Mouse (Mus musculus) regulatory T cell (primary cell): ENCODE measurements around the gene Fam171a2.

Source experiments
- in situ Hi-C: fragments of 300-600 bp; cut with MboI, MseI; formaldehyde crosslinking; loops from one replicate; pipeline ENCODE4 v1.15.1; 2025; ENCODE audit warnings: high pct_unique_total_duplicates

Fam171a2 gene

DNA sequence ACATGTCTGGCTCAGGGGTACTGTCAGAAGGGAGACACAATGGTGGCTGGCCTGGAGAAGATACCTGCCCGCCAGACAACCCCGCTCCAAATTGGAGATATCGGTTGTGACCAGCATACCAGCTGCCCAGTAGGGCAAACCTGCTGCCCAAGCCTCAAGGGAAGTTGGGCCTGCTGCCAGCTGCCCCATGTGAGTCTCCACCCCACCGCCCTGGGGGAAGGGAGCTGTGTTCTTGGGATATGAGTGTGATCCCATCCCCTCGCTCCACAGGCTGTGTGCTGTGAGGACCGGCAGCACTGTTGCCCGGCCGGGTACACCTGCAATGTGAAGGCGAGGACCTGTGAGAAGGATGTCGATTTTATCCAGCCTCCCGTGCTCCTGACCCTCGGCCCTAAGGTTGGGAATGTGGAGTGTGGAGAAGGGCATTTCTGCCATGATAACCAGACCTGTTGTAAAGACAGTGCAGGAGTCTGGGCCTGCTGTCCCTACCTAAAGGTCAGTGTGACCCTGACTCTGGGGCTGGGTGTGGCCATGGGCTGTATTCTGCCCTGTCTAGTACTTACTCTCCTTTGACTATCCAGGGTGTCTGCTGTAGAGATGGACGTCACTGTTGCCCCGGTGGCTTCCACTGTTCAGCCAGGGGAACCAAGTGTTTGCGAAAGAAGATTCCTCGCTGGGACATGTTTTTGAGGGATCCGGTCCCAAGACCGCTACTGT is 11.6 kb downstream of the Fam171a2 start:
- in situ Hi-C loops, result no loop called here

DNA sequence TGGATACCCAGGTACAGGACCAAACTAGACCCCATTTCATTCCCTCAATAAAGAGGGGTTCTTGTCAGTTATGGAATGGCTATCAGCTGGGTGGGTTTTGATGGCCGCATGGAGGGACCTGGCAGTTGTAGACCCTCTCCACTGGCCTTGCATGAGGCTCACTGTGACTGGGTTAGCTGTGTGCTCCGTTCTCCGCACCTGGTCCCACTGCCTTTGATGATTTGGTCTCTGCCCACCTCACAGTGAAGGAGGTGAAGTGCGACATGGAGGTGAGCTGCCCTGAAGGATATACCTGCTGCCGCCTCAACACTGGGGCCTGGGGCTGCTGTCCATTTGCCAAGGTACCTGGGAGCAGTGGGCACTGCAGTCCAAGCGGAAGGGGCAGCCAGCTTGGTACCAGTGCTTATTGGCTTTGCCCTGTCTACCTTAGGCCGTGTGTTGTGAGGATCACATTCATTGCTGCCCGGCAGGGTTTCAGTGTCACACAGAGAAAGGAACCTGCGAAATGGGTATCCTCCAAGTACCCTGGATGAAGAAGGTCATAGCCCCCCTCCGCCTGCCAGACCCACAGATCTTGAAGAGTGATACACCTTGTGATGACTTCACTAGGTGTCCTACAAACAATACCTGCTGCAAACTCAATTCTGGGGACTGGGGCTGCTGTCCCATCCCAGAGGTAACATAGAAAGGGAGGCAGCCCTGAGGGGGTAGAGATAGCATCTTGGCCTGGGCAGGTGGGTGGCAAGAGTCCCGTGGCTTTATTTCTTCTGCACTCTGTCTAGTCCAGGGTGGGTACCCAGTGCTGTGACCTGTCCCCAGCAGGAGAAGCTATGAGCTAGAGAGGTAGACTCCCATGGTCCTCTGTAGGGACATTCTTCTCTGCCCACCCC is 12.4 kb downstream of the Fam171a2 start:
- in situ Hi-C loops, result loop anchor here (5.0 kb wide), 1 partner anchor 123 kb away; no protein-coding TSS in a partner anchor

DNA sequence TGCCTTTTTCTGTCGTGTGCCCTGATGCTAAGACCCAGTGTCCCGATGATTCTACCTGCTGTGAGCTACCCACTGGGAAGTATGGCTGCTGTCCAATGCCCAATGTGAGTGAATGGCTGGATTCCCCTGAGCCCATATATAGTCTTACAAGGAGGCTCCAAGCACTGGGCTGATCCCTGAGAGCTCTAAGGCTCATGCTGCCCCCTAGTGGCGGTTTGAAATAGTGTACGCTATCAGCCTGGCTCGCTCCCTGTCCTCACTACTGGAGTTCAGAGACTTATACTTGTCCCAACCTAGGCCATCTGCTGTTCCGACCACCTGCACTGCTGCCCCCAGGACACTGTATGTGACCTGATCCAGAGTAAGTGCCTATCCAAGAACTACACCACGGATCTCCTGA is 13.1 kb downstream of the Fam171a2 start:
- in situ Hi-C loops, result loop anchor here (5.0 kb wide), 1 partner anchor 122 kb away; no protein-coding TSS in a partner anchor

DNA sequence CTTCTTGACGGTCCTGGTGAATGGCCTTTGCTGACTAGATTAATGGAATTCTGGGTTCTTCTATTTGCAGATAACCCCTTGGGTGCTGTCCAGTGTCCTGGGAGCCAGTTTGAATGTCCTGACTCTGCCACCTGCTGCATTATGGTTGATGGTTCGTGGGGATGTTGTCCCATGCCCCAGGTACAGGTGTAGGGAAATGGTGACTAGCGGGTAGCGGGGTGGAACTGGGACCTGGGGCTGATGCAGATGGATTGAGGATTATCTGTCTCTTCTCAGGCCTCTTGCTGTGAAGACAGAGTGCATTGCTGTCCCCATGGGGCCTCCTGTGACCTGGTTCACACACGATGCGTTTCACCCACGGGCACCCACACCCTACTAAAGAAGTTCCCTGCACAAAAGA is 13.6 kb downstream of the Fam171a2 start:
- in situ Hi-C loops, result loop anchor here (5.0 kb wide), 1 partner anchor 122 kb away; no protein-coding TSS in a partner anchor

DNA sequence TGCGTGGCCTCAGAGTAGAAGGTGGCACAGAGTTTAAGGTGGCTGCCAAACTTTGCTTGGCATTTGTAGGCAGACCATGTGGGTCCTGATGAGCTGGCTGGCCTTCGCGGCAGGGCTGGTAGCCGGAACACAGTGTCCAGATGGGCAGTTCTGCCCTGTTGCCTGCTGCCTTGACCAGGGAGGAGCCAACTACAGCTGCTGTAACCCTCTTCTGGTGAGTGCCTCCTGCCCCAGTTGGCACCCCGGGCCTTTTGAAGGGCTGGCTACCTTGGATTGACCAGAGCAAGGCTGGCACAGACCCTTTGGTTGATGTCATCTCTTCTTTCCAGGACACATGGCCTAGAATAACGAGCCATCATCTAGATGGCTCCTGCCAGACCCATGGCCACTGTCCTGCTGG is 14.6 kb downstream of the Fam171a2 start:
- in situ Hi-C loops, result loop anchor here (5.0 kb wide), 1 partner anchor 121 kb away; no protein-coding TSS in a partner anchor

DNA sequence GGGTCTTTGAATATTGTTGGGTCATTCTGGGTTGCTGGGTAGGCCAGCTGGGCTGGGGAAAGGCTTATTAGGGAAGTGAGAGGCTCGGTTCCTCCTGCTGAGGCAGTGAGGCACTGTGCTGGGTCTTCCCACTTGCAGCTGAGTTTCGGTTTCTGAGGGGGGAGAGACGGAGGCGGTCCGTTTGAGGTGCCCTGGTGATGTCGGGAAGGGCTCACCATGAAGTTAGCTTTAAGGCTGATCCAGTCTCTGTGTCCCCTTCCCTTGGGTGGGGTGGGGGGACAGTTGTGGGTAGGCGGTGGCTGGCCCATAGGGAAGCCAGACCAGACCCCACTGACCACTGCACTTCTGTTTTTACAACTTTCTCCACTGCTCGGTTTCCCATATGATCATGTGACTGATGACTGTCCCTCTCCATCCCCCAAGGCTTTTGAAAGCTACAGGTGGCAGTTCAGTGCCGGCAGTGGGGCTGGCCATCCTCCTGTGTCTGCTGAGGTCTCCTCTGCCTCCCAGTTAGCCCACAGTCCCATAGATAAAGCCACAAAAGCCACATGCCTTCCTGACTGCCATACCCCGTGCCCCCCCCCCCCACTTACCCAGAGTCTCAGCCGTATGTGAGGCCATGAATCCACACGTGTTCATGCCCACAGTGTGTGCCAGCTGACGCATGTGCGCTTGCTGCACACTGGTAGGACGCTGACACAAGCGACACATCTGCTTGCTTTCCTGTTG is 15.2 kb downstream of the Fam171a2 start:
- in situ Hi-C loops, result loop anchor here (5.0 kb wide), 1 partner anchor 120 kb away; no protein-coding TSS in a partner anchor

DNA sequence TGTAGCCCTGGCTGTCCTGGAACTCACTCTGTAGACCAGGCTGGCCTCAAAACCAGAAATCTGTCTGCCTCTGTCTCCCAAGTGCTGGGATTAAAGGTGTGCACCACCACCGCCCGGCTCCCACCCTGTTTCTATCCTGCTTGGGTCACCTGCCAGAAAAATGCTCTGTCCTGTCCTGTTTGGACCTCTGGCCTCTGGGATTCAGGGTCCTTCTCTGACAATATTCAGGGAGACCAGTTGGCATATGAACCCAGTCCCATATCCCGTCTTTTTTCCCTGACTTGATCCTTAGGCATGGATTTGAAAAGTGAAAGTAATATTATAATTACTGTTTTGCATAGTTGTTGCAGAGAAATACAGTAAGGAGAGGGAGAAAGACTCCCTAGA is 15.8 kb downstream of the Fam171a2 start:
- in situ Hi-C loops, result loop anchor here (5.0 kb wide), 1 partner anchor 119 kb away; no protein-coding TSS in a partner anchor

DNA sequence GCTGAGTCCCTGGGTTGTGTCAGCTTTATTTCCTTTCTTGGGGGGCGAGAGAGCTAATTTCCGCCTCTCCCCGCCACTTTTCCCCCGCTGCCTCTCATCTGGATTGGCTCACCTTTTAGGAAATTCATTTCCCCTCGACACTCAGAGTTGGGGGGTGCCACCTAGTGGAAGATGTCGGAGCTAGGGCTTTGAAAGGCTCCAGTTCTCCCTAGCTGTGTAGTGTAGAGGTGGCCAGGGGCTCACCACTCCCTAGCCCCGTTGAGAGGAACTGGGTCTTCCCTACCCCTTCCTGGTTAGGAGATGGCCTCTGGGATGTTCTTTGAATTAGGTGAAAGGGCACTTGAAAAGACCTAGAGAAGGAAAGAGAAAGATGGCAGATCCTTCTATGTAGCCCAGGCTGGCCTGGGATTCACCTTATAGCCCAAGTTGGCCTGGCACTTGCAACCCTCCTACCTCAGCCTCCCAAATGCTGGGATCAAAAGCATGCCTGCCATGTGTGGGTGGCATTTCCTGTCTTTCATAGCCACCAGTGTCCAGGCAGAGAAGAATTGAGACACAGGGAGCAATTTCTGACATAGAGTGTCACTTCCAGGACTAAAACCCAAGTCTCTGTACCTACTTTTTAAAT is 16.4 kb downstream of the Fam171a2 start:
- in situ Hi-C loops, result loop anchor here (5.0 kb wide), 1 partner anchor 119 kb away; no protein-coding TSS in a partner anchor

DNA sequence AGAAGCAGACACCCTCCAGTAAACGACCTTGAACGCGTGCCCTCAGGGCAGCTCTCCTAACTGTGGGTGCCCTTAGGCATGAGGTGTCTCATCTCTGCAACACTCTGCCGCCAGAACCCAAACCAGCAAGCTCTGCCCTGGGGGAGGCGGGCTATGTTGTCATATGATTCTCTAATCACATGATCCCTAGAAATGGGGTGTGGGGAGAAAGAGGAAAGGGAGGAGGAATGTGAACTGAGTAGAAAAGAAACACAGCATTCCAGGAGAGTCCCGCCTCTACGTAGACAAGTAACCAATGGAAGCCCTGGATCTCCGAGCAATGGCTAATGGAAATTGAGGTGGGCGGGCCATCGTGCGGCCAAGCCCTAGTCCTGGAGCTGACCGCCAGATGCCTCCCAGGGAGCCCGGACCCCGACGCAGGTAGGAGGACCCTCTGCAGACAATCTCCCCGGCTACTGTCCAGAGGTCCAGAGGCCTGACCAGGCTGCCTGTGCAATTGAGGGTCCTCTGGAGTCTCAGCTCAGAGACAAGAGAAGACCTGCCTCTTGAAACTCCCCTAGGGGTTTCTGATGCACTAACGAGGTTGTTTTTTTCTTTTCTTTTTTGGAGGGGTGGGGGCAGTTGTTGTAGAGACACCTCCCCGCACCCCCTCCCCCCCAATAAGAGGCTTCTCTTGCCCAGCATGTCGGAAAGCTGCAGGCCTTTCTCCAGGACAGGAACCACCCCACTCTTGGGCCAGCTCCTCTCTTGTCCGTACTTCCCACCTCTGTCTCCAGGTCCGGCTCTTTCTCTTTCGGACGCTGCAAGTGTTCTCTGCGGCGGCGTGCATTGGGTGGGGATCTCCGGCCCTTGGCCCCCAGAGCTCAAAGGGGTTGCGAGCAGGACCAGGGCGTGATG is 17.1 kb downstream of the Fam171a2 start, which contains the start of gene Grn:
TSS of gene Grn (plus strand) at position 195 of the 897 bp plus-strand sequence.
- in situ Hi-C loops, result loop anchor here (5.0 kb wide), 1 partner anchor 118 kb away; no protein-coding TSS in a partner anchor

DNA sequence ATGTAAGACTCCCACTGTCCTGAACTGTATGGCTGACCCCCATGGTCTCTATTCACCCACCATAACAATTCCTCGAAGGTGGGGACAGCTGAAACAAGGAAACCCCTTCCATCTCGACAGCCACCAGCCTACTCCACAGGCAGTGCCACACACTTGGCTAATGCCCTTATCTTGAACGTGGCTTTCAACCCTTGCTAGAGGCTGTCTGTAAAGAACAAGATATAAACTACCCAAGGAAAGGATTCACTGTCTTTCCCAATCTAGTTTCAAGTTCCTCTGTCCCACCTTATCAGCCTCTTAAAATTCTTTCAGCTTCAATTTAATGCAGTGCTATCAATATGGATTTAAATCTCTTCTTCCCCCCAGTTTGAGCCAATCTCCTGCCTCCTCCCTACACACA is 17.9 kb downstream of the Fam171a2 start:
- in situ Hi-C loops, result no loop called here

DNA sequence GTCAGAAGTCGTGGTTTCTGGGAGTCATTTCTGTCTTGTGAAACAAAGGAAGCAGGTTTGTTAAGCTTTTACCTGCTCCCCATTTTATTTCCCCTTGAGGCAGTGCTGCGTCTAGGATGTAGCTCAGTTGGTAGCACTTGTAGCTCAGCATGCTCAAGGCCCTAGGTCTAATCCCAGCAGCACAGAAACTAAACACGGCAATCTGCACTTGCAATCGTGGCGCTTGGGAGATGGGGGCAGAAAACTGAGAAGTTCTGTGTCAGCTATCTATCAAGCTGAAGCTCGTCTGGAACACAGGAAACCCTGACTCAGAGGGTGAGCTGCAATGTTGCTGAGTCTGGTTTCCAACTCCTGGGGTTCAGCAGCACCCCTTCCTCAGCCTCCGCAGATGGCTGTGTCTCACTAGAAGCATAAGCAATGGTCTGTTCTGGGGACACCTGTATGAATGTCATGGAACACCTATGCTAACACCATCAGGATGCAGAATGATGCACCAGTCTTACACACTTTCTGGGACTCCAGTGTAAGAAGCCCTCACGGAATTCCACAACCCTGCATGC is 18.4 kb downstream of the Fam171a2 start:
- in situ Hi-C loops, result no loop called here

DNA sequence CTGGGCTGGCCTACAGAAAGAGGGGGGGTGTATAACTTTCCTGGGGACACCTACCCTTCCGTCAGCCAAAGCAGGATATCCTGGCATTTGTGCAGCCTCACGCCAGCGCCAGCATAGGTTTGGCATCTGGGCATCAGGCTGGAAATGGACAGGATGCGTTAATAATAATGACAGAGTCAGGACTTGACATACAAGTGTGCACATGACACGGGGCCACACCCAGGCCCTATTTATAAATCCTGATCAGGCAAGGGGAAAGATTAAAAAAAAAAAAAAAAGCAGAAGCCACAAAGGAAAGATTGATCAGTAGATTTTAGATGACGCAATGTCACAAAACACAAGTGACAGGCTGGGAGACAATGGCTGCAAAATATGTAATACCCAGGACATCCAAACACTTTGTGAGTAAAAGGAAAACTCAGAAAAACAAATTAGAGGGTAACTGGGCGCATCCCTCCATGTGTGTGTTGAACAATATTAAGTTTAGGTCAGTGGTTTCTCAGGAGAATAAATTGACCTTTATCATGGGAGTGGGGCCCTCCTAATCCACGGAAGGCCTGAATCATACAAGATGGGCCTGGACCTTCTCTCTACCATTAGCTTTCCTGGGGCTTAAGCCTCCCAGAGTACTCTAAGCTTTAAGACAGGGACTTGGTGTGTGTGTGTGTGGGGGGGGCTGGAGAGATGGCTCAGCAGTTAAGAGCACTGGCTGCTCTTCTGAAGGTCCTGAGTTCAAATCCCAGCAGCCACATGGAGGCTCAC is 21.7 kb downstream of the Fam171a2 start:
- in situ Hi-C loops, result no loop called here

DNA sequence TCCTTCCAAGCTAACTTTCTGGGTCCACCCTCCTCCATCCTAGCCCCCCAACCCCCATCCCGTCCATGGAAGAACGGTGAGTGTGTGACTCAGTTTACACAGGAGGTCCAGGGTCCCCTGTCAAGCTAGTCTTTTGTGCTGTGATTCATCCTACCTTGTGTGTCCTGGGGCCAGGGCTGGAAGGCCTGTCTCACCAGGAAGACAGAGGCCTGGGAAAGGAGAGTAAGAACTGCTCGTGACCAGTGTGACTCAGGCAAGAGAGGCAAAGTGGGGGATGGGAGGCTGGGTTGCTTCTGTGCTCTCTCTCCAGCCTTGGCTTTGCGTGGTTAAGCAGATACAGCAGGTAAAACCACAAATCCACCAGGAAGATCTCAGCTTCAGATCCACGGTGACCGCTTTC is 22.8 kb downstream of the Fam171a2 start:
- in situ Hi-C loops, result loop anchor here (25.0 kb wide), 1 partner anchor 962 kb away; the partner anchor contains the start of genes Rnd2 and Vat1

DNA sequence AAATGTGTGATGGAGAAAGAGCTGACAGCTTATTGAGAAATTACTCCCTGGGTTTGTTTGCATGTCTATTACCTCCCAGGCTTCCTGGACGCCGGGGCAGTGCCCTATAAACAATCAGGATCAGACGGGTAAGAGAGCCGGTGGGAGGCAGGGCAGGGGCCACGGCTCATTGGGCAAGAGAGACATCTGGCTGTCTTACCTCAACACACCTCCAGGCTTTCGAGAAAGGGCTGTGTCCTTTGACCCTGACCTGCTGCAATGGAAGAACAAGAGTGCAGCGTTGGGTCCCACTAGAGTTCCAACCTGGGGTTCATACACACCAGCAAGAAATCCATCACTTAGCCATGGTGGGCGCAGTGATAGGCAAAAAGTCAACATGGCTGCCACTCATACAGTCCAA is 25.9 kb downstream of the Fam171a2 start:
- in situ Hi-C loops, result loop anchor here (25.0 kb wide), 1 partner anchor 959 kb away; the partner anchor contains the start of genes Rnd2 and Vat1

DNA sequence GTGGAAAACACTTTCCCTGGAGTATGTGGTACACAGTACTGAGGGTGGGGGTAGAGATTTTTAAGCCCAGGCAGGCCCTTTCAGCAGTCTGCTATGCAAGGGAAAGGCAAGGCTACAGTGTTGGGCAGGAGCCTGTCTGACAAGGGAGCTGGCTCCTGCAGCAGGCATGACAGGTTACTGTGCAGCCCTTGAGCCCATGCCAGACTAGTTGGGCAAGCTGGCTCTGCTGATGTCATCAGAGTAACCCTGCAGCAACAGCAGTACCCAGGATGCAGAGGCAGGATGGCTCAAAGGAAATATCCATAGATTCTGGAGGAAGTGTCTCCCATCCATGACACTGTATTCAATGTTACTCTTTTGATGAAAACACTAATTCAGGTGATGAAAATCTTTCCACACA is 28.6 kb downstream of the Fam171a2 start:
- in situ Hi-C loops, result loop anchor here (25.0 kb wide), 1 partner anchor 957 kb away; the partner anchor contains the start of genes Rnd2 and Vat1

DNA sequence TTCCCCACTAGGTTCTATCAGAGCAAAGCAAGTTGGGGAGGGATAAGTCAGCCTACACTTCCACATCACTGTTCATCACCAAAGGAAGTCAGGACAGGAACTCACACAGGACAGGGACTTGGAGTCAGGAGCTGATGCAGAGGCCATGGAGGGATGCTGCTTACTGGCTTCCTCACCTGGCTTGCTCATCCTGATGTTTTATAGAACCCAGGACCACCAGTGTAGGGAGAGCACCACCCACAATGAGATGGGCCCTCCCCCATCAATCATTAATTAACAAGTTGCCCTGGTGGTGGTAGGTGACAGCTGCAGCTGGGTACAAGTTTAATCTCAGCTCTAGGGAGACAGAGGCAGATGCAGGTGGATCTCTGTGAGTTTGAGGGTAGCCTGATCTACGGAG is 30.3 kb downstream of the Fam171a2 start:
- in situ Hi-C loops, result loop anchor here (25.0 kb wide), 1 partner anchor 955 kb away; the partner anchor contains the start of genes Rnd2 and Vat1

DNA sequence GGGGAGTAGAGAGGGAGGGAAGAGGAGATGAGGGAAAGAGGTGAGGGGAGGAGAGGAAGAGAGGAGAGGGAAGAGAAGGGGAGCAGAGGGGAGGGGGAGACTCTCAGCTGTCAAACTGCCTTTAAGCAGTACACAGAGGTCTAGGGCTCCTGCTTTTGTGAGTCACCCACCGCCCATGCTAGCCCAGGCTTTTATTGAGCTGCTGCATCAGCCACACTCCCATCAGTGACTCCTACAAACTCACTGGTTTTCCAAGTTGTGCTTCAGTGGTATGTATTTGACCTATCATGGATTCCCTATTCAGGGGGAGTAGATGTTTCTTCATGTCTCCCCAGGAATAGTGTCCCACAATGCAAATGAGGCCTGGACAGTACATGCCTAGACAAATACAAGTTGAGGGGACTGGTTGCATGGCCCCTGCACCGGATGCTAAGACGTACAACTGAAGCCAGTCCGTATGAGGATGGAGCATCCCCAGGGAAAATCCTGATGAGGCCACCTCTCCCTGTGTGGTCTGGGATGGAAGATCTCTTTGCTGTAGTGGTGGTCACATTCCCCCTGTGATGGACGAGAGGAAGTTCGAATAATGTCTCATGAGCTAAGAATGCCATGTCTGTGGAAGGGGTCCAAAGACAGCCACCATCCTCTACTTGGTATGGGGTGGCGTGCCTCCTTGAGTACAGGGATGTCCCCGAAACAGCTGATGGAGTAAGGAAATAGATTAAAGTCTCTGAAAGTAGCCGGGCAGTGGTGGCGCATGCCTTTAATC is 32.3 kb downstream of the Fam171a2 start:
- in situ Hi-C loops, result loop anchor here (25.0 kb wide), 1 partner anchor 953 kb away; the partner anchor contains the start of genes Rnd2 and Vat1

DNA sequence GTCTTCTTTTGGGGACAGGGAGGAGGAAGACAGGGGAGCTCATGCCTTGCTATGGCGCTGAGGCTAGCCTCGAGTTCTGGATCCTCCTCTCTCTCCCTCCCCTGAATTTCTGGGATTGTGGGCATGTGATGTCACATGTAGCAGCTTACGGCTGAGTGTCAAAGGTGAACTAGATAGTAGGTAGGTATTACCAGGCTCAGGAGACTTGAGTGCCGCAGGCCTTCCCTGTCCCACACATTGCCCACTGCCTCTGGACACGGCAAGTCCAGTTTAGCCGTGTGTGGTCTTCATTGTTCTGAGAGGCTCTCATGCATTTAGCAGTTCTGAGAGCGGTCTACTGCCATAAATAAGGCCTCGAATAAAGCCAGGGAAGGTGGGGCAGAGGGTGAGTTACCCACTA is 34.4 kb downstream of the Fam171a2 start:
- in situ Hi-C loops, result loop anchor here (25.0 kb wide), 1 partner anchor 951 kb away; the partner anchor contains the start of genes Rnd2 and Vat1
